Mouse (Mus musculus): Measurements from ENCODE around the gene Fgl2.

GRCm38 (mm10) chr5:21372493-21373179 is at the start of gene Fgl2:
- TF ChIP-seq CTCF (IDR thresholded peaks at IDR 0.05; ENCODE audit: borderline replicate concordance, control insufficient read depth, extremely low read depth, insufficient read depth, low read length, poor library complexity) (no peak), POLR2A (IDR thresholded peaks at IDR 0.05; ENCODE audit: control insufficient read depth, extremely low read depth, insufficient read depth, low read length, poor library complexity) (no peak)
